Mouse (Mus musculus): ENCODE results near the gene Gm4881.

GRCm38 (mm10) chr7:24902264-24902629 lies 42.0 kb downstream of the Gm4881 start:
- TF ChIP-seq CTCF (IDR thresholded peaks at IDR 0.05; ENCODE audit: control insufficient read depth, insufficient read depth, insufficient replicate concordance, low read depth, low read length) = no peak
- no peak for TF ChIP-seq POLR2A (IDR thresholded peaks at IDR 0.05; ENCODE audit: control insufficient read depth, low read depth, low read length)
